Mouse (Mus musculus): ENCODE data around the gene Gm7347.

GRCm38 (mm10) chr5:26070716-26071115 is 12.3 kb upstream of the Gm7347 start:
- TF ChIP-seq CTCF (IDR thresholded peaks at IDR 0.05; ENCODE audit: extremely low read depth, insufficient read depth, insufficient read length, insufficient replicate concordance) (no peak), POLR2A (IDR thresholded peaks at IDR 0.05; ENCODE audit: low read depth, low read length) (no peak)

All from spleen, adult 2 months (tissue).